Mouse (Mus musculus) cerebellum, postnatal 10 days (tissue): ENCODE measurements around the gene Wipf1.

Experiments used
- DNase-seq, 2 experiments: peaks; one replicate each; pipeline ENCODE4 v3.0.0; 2021; ENCODE audit warnings: mixed read lengths in 2 of 2

Wipf1 gene

DNA sequence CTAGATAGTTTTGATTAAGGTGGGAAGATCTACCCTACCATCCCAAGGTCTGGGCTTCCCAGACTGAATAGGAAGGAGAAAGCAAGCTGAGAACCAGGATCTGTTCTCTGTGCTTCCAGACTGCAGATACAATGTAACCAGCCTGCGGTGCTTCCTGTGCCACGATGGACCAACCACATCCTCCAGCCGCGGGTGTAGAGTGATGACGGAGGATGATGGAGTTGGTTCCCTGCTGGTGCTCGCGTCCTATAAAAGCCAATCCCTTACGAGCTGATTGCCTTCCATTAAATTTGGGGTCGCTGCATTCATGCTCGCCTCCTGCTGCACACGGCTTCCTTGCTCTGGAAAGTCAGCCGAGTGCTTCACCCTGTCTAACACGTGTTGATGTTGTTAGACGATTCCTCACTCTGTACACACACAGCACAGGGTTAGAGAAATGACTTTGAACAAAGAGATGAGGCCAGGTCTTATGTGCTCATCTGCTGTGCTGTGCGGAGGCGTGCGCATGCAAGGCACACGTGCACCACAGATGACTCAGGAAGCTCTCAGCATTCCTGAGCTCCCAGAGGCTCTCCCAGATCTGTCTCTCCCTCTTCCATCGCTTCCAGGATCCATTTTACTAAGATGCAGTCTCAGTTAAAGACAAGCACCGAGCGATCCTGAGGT is 100.6 kb downstream of the Wipf1 start:
- DNase-seq = no peak

DNA sequence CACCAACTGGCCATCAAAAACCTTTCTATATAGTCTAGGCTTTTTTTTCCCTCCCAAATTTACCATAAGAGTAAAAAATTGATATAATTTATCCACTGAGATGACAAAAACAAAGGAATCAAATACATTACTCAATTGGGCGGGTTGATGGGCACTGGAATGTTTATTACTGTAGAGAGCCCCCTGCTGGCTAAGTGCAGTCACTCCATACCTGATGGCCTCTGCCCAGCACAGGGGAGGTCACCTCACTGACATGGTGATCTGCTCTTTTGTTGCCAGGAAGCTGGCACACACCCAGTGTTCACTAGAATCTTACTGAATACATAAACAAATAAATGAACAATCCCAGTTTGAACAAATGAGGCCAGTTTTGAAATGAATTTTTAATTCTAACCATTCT is 102.2 kb downstream of the Wipf1 start:
- peak; percentile 70 to 72 for DNase-seq

DNA sequence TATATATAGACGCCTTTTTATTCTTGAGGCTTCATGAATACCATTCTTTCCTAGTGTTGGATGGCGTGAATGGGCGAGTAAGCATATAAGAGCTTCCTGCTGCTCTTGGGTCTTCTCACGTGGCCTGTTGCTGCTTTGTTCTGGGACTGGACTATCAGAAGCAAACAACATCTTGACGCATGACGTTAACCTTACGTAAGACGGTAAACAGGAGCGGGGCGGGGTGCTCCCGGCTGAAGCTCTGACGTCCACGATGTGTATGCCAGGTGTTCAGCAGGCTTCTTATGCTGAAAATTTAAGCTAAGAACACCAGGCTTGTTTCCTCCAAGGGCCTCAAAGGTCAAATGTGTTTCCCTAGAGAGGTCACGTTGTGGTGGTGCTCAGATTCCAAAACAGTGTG is 103.7 kb downstream of the Wipf1 start:
- no peak for DNase-seq

DNA sequence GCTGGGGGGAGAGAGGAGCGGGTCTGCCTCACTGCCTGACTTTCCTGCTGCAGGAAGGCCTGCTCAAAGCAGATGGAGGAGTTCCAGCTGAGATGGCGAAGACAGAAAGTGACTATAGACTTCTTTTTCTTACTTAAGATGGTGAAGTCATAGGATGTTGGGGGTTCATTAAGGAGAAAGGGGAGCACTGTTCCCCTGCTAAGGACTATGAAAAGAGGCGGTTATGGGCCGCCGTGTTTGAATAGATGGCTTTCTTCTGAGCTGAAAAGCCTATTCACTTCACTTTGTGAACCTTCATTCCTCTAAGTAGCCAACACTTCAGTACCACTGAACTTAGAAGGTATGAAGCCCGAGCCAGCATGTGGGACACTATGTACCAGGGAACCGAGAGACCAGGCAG is 109.8 kb downstream of the Wipf1 start:
- DNase-seq = no peak

DNA sequence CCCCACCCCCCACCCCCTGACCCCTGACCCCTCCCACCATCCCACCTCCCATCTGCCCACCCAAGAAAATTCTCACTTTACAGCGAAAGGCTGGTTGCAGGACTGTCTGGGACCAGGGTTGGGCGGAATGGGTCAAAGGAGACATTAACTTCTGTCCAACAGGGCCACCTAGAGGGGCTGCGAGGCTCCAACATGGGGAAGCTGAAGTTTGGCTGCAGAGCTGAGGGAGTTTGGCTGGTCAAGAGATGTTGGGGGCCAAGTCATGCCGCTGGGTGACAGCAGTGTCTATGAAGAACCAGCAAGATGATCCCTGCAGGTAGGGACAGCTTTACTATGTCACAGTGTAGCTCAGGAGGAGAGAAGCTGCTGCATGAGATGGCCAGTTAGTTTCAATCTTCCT is 110.2 kb downstream of the Wipf1 start:
- peak; percentile 44 to 47 for DNase-seq

DNA sequence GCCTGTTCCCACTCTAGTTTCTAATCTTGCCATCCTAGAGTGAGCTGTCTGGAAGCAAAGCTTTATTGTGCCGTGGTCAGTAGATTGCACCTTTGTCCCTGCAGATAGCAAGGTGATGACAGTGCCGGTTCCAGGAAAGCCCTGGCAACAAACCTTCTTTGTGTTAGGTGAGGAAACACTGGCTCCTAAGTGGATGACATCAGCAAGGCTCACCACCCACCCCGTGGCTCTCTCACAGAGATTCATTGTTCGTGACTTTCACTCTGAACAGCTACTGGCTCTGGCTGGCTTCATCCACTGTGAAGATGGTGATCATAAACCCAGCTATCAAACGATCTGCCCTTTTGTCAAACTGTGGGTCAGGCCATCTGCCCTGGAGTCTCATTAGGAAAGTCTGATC is 113.6 kb downstream of the Wipf1 start:
- DNase-seq = no peak

DNA sequence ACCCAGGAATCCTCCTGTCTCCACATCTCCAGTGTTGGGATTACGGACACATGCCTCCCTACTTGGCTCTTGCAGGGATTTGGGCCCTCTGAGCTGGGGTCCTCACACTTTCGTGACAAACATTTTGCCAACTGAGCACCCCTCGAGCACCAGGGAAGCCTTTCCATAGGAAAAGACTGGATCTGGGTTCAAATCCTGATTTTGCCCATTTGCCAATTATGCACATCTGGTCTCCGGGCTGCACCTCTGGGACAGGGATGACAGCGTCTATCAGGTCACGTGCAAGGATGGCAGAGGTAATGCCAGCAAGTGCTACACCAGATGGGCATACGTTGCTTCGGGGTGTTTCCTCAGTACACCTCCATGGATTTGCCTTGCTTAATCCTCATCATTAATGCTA is 119.5 kb downstream of the Wipf1 start:
- DNase-seq = no peak

DNA sequence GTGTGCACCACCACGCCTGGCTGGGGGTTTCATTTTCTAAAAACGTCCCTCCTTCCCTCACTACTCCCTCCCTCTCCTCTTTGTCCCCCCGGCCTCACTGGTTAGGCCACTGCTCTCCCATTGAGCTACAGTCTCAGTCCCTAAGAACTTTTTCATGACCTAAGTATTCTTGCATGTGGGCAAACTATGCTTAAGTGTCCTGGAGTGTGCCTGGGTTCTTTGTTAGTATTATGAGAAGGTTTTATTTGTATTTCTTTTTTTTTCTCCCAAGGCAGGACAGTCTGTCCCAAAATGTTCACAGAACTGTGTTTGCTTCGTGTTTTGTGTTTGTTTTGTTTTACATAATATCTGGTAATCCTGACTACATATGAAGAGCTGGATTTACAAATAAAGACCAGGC is 121.9 kb downstream of the Wipf1 start:
- no peak for DNase-seq

DNA sequence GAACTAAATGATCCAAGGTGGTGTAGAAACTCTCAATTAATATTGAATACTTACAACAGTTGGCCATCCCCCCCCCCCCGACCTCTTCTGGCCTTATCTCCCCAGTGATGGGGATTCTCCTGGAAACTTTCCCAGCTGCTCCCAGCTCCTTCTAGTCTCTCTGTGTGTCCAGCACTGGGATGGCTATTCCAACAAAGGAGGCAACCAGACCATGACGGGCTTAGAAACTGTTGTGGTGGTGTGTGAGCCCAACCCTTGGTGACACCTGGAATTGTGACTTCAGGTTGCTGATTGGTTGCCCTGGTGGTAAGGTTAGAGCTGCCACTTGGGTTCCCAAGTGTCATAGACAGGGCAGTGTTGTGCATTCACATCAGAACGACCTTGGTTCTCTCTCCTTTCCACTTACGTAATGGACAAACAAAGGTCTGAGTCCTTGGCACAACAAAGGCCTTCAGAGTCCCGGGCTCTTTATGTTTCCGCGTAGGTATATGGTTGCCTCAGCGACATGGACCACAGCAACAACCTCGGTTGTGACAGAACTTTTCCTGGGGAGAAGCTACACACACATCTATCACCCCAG is 123.1 kb downstream of the Wipf1 start:
- DNase-seq = no peak

DNA sequence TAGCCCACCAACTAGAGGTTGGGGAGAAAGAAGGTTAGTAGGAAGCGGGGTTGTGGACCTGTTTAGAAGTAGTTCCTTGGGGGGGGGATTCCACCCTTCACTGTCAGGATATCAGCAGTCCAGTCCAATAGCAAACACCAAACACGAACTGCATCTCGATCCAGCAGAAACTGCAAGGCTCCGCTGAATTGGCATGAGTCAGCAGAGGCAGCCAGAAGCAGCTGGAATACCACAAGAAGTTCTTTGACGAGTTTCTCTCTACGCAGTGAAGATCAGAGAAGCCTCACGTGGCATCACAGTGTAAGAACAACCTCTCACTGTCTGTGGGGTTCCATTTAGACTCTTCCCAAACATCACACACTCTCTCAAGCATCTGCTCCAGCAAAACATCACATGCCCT is 124.6 kb downstream of the Wipf1 start:
- DNase-seq = no peak

DNA sequence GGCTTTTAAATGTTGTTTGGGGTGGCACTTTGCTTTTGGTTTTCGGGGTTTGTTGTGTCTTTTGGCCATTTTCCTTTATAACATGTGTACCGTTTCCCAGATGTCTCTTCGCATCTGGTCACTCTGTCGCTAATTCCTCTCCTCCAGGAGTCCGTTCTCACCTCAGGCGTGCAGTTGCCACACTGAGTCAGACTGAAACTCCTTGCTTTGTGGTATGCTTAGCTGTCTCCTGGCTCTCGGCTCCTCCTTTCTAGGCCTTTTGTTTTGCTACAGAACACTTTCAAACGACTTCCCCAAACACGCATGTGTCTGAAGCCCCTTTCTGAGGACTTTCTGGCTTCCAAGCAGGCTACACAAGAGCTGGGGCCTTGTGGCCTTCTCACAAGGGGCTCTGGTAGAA is 125.1 kb downstream of the Wipf1 start:
- DNase-seq = no peak

DNA sequence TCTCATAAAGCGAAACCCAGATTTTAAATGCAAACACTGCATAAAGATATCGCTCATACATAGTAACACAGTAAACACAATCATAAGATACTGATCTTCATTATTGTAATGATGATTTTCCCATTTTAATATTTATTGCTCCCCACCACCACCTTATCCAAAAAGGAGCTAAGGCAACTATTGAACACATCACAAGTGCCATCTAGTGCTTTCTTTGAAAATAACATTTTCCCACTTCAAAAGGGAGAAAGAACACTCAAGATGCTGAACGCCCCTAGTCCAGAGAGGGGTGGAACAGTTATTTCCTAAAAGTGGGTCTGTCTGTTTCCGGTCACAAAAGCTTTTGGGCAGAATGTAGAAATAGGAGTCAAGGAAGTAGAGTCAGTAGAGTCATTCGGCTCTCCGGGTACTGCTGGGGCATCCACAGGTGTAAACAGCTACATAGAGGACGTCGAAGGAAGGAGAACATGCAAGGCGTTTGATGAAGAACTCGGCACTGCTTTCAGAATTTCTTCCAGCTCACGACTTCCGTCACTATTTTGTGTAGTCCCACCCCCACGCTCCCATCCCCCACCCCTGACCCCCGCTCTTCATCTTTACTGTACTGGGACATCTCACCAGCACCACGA is 126.0 kb downstream of the Wipf1 start:
- peak in 1 of 2 experiments; percentile 12 for DNase-seq

DNA sequence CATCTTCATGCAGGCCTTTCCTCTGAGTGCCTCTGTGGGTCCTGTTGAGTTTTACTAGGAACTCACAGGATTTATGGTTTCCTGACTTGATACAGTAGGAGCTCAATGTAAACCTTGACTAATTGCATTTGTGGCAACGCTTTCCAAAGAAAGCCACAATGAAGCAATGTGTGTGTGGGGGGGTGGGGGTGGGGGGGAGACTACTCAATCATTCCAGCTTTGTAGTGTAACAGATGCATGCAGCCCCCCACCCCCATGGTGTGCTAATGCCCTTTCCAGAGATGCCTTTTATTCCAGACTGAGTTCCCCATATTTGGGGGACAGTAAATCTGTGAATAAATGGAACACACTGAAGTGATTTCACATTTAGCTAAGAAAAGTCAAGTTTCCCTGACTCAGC is 127.8 kb downstream of the Wipf1 start:
- DNase-seq = no peak

DNA sequence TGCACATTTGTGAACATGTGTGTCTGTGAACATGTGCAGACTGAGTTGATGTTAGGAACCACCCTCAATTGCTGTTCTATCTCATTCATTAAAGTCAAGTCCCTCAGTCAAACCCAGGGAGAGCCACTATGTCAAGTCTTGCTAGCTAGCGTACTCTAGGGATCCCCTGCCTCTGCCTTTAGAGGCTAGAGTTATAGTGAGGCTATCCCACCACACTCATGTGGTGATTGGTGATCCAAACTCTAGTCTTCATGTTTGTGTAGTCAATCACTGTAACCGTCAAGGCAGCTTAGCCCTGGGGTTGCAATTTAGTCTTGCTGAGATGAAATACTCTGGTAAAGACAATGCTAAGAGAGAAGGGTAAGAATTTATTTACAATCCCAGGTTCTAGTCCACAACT is 132.1 kb downstream of the Wipf1 start:
- DNase-seq = no peak

DNA sequence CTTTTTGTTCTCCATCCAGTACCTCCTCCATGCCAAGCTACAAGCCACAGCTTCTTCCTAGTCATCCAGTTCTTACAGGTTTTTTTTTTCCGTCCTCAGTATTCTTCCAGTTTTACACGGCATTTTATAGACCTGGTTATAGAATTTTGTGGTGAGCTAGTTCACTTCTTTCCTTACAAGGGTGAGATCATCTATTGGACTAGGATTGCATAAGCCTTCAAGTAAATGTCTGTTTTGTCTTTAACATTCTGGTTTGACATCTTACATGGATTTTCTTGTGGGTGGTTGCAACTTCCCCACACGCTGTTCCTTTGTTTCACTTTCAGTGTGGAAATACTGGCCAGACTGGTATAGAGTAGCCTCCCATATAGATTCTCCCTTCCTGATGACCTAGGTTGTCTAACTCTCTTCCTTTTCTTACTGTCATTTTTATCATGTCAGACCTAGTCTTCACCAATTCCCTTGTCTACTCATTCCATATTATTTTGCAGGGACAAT is 132.7 kb downstream of the Wipf1 start:
- DNase-seq = no peak

DNA sequence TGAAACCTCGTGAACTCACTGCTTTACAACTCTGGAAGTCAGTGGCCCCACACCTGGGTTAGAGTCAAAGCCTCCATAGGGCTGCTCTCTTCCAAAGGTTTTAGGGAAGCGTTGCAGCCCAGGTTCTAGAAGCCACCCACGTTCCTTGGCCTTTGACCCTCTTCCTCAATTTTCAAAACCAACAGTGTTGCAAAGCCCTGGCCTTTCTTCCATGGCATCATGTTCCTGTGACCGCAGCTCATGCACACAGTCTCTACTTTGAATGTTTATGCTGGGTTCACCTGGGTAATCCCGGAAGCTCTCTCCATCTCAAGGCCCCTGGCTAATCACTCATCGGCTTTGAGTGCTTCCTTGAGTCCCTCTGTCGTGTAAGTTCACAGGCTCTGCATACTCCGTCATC is 134.0 kb downstream of the Wipf1 start:
- no peak for DNase-seq

DNA sequence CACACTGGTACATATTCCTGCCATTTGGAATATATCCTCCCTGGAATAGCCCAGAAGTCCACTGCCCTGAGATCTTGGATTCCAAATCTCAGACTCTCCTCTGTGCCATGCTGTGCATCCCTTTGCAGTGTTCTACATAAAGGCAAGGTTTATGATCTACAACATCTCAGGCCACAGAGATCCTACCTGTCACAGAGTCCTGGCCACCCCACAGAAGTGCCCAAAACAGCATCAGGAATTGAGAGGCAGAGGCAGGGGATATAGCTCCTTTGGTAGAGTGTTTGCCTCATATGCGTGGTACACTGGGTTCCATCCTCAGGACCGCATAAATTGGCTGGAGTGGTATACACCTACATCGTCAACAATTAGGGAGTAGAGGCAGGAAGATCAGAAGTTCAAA is 135.1 kb downstream of the Wipf1 start:
- no peak for DNase-seq

DNA sequence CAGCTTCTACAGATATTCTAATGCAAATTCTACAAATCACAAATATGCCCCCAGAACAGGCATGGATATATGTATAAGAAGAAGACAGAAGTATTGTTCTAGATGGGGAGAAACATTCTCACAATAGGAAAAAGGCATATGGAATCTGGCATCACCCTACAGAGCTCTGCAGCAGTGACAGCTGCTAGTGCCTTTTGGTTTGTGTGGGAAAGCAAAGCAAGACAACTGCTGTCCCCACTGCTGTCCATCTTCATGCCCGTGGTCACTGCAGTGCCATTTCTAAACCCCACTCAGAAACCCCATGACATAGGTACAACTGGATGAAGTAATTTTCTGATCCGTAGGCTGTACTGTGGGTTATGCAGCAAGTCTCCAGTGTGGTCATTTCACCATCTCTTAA is 136.8 kb downstream of the Wipf1 start:
- no peak for DNase-seq

DNA sequence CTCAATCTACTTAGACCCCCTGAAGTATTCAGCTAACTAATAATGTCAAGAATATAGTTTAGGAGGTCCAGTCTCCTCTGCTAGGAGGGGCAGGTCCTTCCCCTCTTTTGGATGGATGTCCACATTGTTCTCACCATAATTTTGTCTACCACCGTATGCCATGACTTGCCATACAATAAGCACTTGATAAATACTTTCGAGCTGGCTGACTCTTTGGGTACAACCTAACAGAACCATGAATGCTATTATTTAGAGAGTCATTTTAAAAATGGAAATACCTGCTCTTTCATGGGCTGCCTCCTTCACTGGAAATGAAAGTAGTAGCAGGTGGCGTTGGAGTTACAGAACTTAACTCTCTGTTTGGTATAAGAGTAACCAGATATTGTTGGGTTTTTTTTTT is 139.6 kb downstream of the Wipf1 start:
- DNase-seq = no peak

DNA sequence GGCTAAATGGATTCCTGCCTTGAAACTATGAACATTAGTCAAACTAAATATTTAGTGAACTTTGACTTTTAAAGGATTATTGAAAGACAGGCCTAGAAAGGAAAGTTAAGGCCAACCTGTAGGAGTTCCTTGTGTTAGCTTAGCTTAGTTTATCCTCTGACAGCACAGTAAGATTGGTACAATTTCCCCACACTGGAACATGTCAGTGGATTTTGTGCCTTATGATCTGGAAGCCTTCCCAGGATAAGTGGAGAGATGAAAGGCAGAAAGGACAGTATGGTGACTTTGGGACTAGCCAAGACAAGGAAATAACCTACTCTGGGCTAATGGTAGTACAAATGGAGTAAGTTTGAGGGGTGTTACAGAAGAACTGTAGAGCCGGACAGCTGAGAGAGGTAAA is 141.7 kb downstream of the Wipf1 start:
- DNase-seq = no peak

DNA sequence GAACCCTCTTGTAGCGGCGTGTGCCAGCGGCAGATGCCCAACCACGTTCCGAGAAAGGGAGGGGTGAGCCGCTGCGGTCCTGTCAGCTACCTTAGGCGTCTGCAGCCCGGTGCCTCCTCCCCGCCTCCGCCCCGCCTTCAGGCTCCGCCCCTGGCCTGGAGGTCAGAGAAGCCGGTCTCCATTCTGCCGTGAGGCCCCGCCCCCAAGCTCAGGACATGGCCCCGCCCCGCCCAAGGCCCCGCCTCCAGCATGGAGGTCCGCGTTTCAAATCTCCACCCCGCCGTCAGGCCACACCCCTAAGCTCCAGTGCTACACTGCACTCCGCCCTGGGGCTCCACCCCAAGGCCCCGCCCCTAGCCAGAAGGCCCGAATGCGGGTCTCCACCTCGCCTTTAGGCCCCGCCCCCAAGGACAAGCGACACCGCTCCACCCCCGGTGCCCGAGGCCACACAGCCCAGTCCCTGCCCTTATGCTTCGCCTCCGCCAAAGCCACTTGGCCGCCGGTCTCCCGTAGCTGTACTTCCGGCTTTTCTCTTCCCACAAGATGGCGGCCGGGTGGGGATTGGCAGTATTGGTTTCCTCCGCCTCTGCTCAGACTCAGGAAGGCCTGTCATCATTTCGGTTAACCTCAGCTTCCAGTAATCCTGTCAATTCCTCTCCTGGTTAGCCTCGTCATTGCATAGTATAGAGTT is 143.0 kb downstream of the Wipf1 start, which contains the start of gene Gpr155:
Gpr155 (minus strand) TSS at position 217 of the 691 bp plus-strand sequence.
- peak; percentile 100 for DNase-seq

DNA sequence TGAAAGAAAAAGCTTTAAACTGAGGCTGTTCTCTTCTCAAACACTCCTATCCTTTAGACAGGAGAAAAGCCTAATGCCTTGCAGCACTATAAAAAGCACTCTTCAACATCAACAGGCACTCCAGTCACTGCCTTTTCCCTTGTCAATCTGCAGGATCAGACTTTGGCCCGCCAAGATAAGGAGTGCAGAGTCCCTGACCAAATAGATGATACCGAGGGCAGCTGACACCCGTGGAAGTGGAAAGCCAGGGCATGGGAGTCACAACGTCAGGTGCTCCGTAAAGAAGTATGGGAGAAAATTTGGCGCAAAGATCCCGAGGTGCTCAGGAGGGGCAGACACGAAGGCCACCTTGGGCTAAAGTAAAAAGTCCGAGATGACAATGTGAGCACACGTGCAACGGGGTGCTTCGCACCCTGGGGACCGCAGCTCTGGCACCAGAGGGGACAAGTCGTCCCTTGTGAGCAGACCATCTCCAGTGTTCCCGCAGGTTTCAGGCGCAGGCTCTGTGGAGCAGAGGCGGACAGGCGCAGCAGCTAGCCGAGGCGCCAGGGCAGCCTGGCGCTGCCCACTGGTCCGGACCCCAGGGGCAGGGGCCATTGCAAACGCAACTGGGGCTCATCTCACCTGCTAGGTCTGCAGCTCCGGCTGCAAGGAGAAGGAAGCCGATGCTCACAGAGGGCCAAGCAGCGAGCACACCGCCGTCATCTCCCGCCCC is 143.7 kb downstream of the Wipf1 start:
- DNase-seq = no peak

DNA sequence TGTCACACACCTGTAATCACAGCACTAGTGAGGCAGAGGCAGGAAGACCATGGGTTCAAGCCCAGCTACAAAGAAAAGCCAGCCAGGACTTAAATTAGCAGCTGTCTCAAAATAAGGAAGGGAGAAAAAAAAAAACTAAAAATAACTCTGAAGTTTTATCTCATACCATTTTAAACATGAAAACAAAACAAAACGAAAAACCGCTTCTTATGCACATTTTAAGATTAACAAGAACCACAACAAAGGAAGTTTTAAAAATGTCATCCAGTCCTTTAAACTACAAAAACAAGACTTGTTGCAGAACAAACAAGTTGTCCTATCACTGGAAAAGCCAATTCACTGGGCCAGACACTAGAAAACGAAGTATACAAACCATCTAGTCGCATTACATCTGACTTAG is 144.4 kb downstream of the Wipf1 start:
- no peak for DNase-seq
